Mouse (Mus musculus) cerebellum, adult 2 months (tissue): ENCODE measurements around the gene Hoxa9.

Experiments used
- CTCF ChIP-seq: fragments of 200-500 bp; IDR thresholded peaks from 2 replicates; pipeline ENCODE4 v1.5.1; 2011; ENCODE audit warnings: low read depth, mild to moderate bottlenecking, control low read depth, low read length, moderate library complexity, borderline replicate concordance; ENCODE audit not compliant: insufficient read depth
- POLR2A ChIP-seq: fragments of 200-500 bp; IDR thresholded peaks from 2 replicates; pipeline ENCODE4 v1.6.1; 2011; ENCODE audit warnings: low read length, control low read depth, borderline replicate concordance; ENCODE audit not compliant: insufficient read depth

- TF ChIP-seq CTCF (no peak), POLR2A (no peak)
Observed at GRCm38 (mm10) chr6:52232568-52232965, 1.7 kb upstream of the Hoxa9 start.
